Mouse (Mus musculus): Measurements from ENCODE around the gene Map1s. TPM values are rescaled to one million over a fixed set of nuclear protein-coding genes. Genes with fewer than 3 reads are reported as not detected.

Gene Map1s
- polyA plus RNA-seq, 1 experiment from 2014 or later = 61.4 TPM

DNA sequence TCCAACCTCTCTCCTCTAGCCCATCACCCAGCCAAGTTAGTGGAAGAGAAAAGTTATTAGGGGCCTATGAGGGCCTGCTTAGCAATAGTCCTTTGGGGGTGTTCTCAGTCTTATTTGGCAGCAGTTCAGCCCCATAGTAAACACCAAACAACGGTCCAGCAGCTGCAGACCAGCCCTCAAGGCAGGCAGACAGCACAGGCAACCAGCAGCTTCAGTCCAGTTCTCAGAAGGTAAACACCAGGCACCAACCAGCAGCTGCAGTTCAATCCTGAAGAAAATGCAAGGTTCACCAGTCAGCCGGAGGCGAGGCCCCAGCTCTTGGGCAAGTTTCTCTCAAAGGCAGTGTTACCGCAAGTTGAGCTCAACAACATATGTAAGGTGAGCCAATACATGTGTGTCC is 27.3 kb downstream of the Map1s start:
- no peaks in the 10 kb centered on the region for H3K9me3 ChIP-seq
- no peak overlapping the region for H3K27ac ChIP-seq
- H3K27me3 ChIP-seq = no peaks in the 10 kb centered on the region
- H3K4me2 ChIP-seq = no peak overlapping the region
- WGBS = 92% methylated on average over 4 of the region's 4 CpGs
- no peak for ATAC-seq (ENCODE audit: low FRiP score)
- H3K36me3 ChIP-seq (replicated peaks) = peaks cover 8% of the 10 kb centered on the region; the same call in 1 of the 2 replicates
- H3K4me3 ChIP-seq (replicated peaks) = no peak overlapping the region
- no peaks in the 10 kb centered on the region for H3K4me1 ChIP-seq
- H3K9ac ChIP-seq = no peak overlapping the region

DNA sequence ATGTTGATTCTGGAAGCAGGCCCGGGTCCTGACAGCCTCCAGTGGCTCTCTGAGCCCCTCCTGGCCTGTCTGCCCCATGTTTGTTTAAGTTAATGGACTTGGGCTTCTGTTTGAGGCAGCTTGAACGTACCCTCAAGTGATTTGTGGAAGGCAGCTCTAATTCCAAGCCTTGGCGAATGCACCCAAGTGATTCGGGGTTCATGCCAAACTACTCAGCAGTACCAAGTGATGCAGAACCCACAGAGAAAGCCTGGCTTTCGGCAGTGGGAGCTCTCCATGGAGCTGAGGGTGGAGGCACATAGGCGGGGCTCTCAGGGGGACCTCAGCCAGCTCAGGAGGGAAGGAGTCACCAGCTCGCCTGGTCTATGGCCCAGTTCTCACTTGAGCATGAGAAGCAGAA is 29.1 kb downstream of the Map1s start:
- peaks cover 8% of the 10 kb centered on the region; the same call in 1 of the 2 replicates for H3K36me3 ChIP-seq (replicated peaks)
- H3K27ac ChIP-seq = no peak overlapping the region
- H3K9me3 ChIP-seq = no peaks in the 10 kb centered on the region
- ATAC-seq (ENCODE audit: low FRiP score) = no peak
- H3K4me2 ChIP-seq = no peak overlapping the region
- 75% methylated on average over 7 of the region's 7 CpGs for WGBS
- no peak overlapping the region for H3K9ac ChIP-seq
- H3K27me3 ChIP-seq = no peaks in the 10 kb centered on the region
- H3K4me3 ChIP-seq (replicated peaks) = no peak overlapping the region
- H3K4me1 ChIP-seq = no peaks in the 10 kb centered on the region

DNA sequence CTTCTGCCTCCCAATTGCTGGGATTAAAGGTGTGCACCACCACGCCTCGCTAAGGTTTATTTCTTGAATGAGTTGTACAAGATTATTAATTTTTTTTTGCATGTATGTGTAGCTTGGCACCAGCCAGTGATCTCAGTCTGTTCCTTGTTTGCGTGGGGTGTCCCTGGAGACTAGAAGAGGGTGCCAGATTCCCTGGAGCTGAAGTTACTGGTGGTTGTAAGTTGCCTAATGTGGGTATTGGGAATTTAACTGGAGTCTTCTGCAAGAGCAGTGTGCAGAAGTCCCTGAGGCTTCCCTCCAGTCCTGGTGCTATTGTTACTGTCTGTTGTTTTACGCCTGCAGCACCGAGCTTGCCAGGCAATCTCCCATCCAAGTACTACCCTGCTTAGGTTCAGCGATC is 31.5 kb downstream of the Map1s start:
- Histone ChIP-seq H3K4me3 (replicated peaks) (no peak overlapping the region), H3K27me3 (no peaks in the 10 kb centered on the region), H3K4me1 (no peaks in the 10 kb centered on the region), H3K9ac (no peak overlapping the region), H3K9me3 (no peaks in the 10 kb centered on the region), H3K27ac (no peak overlapping the region), H3K36me3 (replicated peaks) (0 out of 2 replicates have a peak, but pooled peaks cover 4% of the 10 kb centered on the region), H3K4me2 (no peak overlapping the region)
- ATAC-seq (ENCODE audit: low FRiP score) = no peak
- 84% methylated on average over 6 of the region's 6 CpGs for WGBS

DNA sequence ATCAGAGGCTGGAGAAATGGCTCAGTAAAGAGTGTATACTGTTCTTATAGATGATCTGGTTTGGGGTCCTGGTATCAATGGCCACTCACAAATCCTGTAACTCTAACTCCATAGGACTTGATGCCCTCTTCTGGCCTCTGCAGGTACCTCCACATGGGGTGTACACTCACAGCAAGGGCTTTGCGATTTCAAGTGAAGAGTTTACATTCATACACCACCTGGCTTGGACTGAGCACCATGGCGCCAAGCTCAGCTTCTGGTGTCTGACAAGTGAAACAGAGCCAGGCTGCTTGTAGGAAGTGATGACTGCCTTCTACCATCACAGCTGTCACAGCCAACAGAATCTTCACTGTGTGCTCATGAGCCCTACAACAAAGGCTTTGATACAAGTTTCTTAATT is 35.7 kb downstream of the Map1s start:
- ATAC-seq (ENCODE audit: low FRiP score) = no peak
- Histone ChIP-seq H3K4me1 (no peaks in the 10 kb centered on the region), H3K36me3 (replicated peaks) (no peaks in the 10 kb centered on the region), H3K4me3 (replicated peaks) (no peak overlapping the region), H3K4me2 (no peak overlapping the region), H3K27ac (no peak overlapping the region), H3K9ac (no peak overlapping the region), H3K9me3 (no peaks in the 10 kb centered on the region), H3K27me3 (no peaks in the 10 kb centered on the region)
- WGBS = 80% methylated on average over 2 of the region's 2 CpGs

DNA sequence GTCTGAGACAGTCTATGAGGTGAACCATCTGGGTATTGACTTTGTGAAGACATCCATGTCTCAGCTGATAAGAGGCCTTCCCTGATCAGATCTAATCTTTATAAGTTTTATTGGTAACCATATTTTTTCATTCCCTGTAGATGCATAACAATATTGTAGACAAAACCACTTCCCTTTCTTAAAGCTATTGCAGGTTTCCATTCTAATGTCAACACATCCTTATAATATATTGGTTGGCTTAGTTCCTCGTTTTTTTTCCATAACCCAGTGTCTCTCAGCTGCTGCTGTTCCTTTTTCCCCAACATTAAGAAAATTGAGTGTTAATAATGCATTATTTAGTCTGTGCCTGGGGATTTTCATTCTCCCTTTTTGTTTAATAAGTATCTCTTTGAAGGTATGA is 37.5 kb downstream of the Map1s start:
- H3K9me3 ChIP-seq = no peaks in the 10 kb centered on the region
- no peaks in the 10 kb centered on the region for H3K4me1 ChIP-seq
- H3K36me3 ChIP-seq (replicated peaks) = no peaks in the 10 kb centered on the region
- ATAC-seq (ENCODE audit: low FRiP score) = no peak
- H3K4me2 ChIP-seq = no peak overlapping the region
- no peak overlapping the region for H3K4me3 ChIP-seq (replicated peaks)
- H3K9ac ChIP-seq = no peak overlapping the region
- 40% methylated on average over 1 of the region's 1 CpGs for WGBS
- no peaks in the 10 kb centered on the region for H3K27me3 ChIP-seq
- no peak overlapping the region for H3K27ac ChIP-seq

DNA sequence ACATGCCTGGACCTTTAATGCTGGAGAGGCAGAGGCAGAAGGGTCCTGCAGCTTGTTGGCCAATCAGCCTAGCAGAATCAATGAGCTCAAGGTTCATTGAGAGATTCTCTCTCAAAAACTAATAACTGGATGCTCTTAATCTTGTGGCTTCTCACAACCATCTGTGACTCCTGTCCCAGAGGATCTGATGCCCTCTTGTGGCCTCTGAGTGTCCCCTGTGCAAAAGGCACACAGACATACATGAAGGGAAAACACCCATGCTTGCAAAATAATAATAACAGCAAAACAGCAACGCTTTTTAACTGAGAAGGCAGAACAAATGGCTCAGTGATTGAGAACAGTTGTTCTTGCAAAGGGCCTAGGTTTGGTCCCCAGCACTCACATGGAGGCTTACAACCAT is 44.1 kb downstream of the Map1s start:
- Histone ChIP-seq H3K27ac (no peak overlapping the region), H3K9ac (no peak overlapping the region), H3K9me3 (no peaks in the 10 kb centered on the region), H3K27me3 (no peaks in the 10 kb centered on the region), H3K36me3 (replicated peaks) (no peaks in the 10 kb centered on the region), H3K4me1 (no peaks in the 10 kb centered on the region), H3K4me2 (no peak overlapping the region), H3K4me3 (replicated peaks) (no peak overlapping the region)
- ATAC-seq (ENCODE audit: low FRiP score) = no peak
- 76% methylated on average over 1 of the region's 1 CpGs for WGBS

DNA sequence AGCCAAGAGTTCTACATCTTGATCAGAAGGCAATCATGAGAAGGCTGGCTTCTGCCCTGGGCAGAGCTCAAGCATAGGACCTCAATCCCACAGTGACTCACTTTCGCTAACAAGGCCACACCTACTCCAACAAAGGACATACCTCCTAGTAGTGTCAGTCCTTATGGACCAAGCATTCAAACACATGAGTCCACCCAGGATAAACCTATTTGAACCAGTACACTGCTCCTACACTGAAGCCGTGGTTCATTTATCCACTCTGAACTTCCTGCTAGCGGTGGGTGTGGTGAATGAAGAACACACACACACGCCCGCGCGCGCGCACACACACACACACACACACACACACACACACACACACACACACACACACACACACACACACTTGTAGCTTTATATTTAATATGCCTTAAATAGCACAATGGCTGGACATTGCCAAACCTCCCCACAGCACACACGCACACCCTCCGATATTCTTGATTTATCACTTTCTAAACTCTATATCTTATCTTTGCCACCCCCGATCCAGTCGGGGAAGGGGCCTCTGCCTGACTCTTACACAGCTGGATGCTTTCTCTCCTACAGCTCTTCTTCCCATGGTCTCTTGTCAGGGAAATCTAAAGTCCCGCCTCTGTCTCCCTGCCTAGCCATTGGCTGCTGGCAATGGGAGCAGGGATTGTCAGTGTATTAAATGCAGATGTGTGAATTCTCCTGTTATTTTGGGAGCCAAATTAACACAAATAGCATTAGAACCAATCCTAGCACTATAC is 55.2 kb downstream of the Map1s start:
- no peaks in the 10 kb centered on the region for H3K36me3 ChIP-seq (replicated peaks)
- no peak overlapping the region for H3K9ac ChIP-seq
- no peak overlapping the region for H3K27ac ChIP-seq
- no peak for ATAC-seq (ENCODE audit: low FRiP score)
- no peak overlapping the region for H3K4me3 ChIP-seq (replicated peaks)
- no peaks in the 10 kb centered on the region for H3K4me1 ChIP-seq
- H3K4me2 ChIP-seq = no peak overlapping the region
- WGBS = 85% methylated on average over 14 of the region's 14 CpGs
- no peaks in the 10 kb centered on the region for H3K27me3 ChIP-seq
- no peaks in the 10 kb centered on the region for H3K9me3 ChIP-seq

DNA sequence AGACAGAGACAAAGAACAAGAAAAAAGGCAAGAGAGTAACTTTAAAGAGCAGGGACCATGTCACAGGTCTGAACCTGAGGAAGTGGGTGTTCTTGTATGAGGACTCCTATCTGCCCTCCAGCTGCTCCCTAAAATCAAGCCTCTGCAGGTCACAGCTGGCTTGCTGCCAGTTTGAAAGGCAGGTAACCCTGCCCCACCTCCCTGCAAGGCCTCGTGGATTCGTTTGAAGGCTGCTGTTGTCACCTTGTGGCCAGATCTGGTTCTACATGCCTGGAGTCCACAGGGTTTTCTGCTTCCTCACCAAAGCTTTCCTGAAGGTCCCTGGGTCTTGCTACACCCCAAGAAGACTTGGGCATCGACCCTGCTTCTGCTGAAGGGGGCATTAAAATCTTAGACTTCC is 58.4 kb downstream of the Map1s start:
- Histone ChIP-seq H3K27ac (no peak overlapping the region), H3K4me2 (no peak overlapping the region), H3K9me3 (0 out of 2 replicates have a peak, but pooled peaks cover 3% of the 10 kb centered on the region), H3K36me3 (replicated peaks) (no peaks in the 10 kb centered on the region), H3K27me3 (no peaks in the 10 kb centered on the region), H3K4me1 (no peaks in the 10 kb centered on the region), H3K9ac (no peak overlapping the region), H3K4me3 (replicated peaks) (no peak overlapping the region)
- no peak for ATAC-seq (ENCODE audit: low FRiP score)
- 13% methylated on average over 3 of the region's 3 CpGs for WGBS

DNA sequence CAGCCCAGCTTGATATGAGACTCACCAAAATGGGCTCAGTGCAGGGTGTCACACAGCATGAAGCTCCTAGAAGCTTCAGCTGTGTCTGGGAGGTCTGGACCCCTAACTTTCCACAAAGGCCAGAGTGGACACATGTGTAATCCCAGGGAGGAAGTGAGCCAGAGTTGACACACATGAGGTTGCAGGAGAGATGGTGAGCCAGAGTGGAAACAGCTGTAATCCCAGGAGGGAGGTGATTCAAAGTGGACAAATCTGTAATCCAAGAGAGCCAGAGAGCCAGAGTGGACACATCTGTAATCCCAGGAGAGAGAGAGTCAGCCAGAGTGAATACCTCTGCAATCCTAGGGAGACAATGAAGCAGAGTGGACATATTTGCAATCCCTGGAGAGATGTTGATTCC is 59.1 kb downstream of the Map1s start:
- Histone ChIP-seq H3K27ac (no peak overlapping the region), H3K36me3 (replicated peaks) (no peaks in the 10 kb centered on the region), H3K4me1 (no peaks in the 10 kb centered on the region), H3K27me3 (no peaks in the 10 kb centered on the region), H3K4me3 (replicated peaks) (no peak overlapping the region), H3K9me3 (0 out of 2 replicates have a peak, but pooled peaks cover 3% of the 10 kb centered on the region), H3K9ac (no peak overlapping the region), H3K4me2 (no peak overlapping the region)
- no peak for ATAC-seq (ENCODE audit: low FRiP score)

MicroRNAs encoded within 50 kb of the gene (microRNA counts, 519-probe panel; counts per million panel counts)
- not detected for microRNA mmu-miR-1969

Small RNA genes lying within 50 kb of the gene (microRNA-seq; reads per million reads assigned to microRNA genes)
- gene Mir1969 (8.0 reads per million, percentile 24 among the genes with 10 or more reads in this experiment), gene Mir7067 (1.7 reads per million)

Other genes with a start within 250 kb of the Map1s start
- 69.3 and 70.4 TPM in 2 replicates for gene Pgpep1, start 245.5 kb upstream of the Map1s start, polyA plus RNA-seq (2016; fragmentation: Nextera tagmentation; extraction: Ambion mirVana)
- gene Lsm4, start 232.7 kb upstream of the Map1s start, polyA plus RNA-seq (2016; fragmentation: Nextera tagmentation; extraction: Ambion mirVana) = 259 and 275 TPM in 2 replicates
- gene Jund, start 207.0 kb upstream of the Map1s start, polyA plus RNA-seq (2016; fragmentation: Nextera tagmentation; extraction: Ambion mirVana) = 153 and 165 TPM in 2 replicates
- gene Iqcn, start 202.5 kb upstream of the Map1s start, polyA plus RNA-seq (2016; fragmentation: Nextera tagmentation; extraction: Ambion mirVana) = 0.04 and 0.10 TPM in 2 replicates
- gene Gm3336, start 187.4 kb upstream of the Map1s start, polyA plus RNA-seq (2016; fragmentation: Nextera tagmentation; extraction: Ambion mirVana) = not detected in 2 replicates
- gene Pde4c, start 182.2 kb upstream of the Map1s start, polyA plus RNA-seq (2016; fragmentation: Nextera tagmentation; extraction: Ambion mirVana) = 0.14 and 0.17 TPM in 2 replicates
- gene Rab3a, start 151.3 kb upstream of the Map1s start, polyA plus RNA-seq (2016; fragmentation: Nextera tagmentation; extraction: Ambion mirVana) = 87.8 and 95.4 TPM in 2 replicates
- gene Mpv17l2, start 145.0 kb upstream of the Map1s start, polyA plus RNA-seq (2016; fragmentation: Nextera tagmentation; extraction: Ambion mirVana) = 33.2 and 34.5 TPM in 2 replicates
- gene Pik3r2, start 129.2 kb upstream of the Map1s start, polyA plus RNA-seq (2016; fragmentation: Nextera tagmentation; extraction: Ambion mirVana) = 72.7 and 79.1 TPM in 2 replicates
- gene Mast3, start 100.9 kb upstream of the Map1s start, polyA plus RNA-seq (2016; fragmentation: Nextera tagmentation; extraction: Ambion mirVana) = 14.5 and 16.8 TPM in 2 replicates
- not detected in 2 replicates for gene Il12rb1, start 97.5 kb upstream of the Map1s start, polyA plus RNA-seq (2016; fragmentation: Nextera tagmentation; extraction: Ambion mirVana)
- gene Arrdc2, start 66.2 kb upstream of the Map1s start, polyA plus RNA-seq (2016; fragmentation: Nextera tagmentation; extraction: Ambion mirVana) = 5.6 and 8.2 TPM in 2 replicates
- gene Kcnn1, start 42.7 kb upstream of the Map1s start, polyA plus RNA-seq (2016; fragmentation: Nextera tagmentation; extraction: Ambion mirVana) = 14.4 and 16.3 TPM in 2 replicates
- 154 and 159 TPM in 2 replicates for gene Ccdc124, start 32.0 kb upstream of the Map1s start, polyA plus RNA-seq (2016; fragmentation: Nextera tagmentation; extraction: Ambion mirVana)
- gene Slc5a5, start 13.2 kb upstream of the Map1s start, polyA plus RNA-seq (2016; fragmentation: Nextera tagmentation; extraction: Ambion mirVana) = 0.49 and 0.67 TPM in 2 replicates
- gene Rpl18a, start 8.5 kb upstream of the Map1s start, polyA plus RNA-seq (2016; fragmentation: Nextera tagmentation; extraction: Ambion mirVana) = 2,624 and 2,770 TPM in 2 replicates

Data from forebrain, embryonic 12.5 days (tissue).